Mouse (Mus musculus) limb, embryonic 10.5 days (tissue): ENCODE data around the gene Gramd2. TPM values are rescaled to one million over a fixed set of nuclear protein-coding genes. Genes with fewer than 3 reads are reported as not detected.

Experiments used
- DNase-seq: peaks from one replicate; pipeline ENCODE4 v3.0.0-alpha.2; 2017; ENCODE audit warnings: low spot score
- H3K27ac ChIP-seq: fragments of 300-500 bp; sonication (generic); 2 replicates; pipeline ENCODE4 v1.5.1; 2016; ENCODE audit warnings: mild to moderate bottlenecking
- H3K27me3 ChIP-seq: fragments of 300-500 bp; sonication (generic); 2 replicates; pipeline ENCODE4 v1.6.1; 2016; ENCODE audit warnings: low read depth, mild to moderate bottlenecking; ENCODE audit not compliant: poor library complexity, severe bottlenecking
- H3K36me3 ChIP-seq: fragments of 300-500 bp; sonication (generic); 2 replicates; pipeline ENCODE4 v1.6.1; 2016; ENCODE audit warnings: mild to moderate bottlenecking, moderate library complexity
- H3K4me1 ChIP-seq: fragments of 300-500 bp; sonication (generic); 2 replicates; pipeline ENCODE4 v1.6.1; 2016
- H3K4me3 ChIP-seq: fragments of 300-500 bp; sonication (generic); 2 replicates; pipeline ENCODE4 v1.5.1; 2016; ENCODE audit warnings: mild to moderate bottlenecking, moderate library complexity
- H3K9me3 ChIP-seq: fragments of 300-500 bp; sonication (generic); replicated peaks from 2 replicates; pipeline ENCODE4 v1.6.1; 2016; ENCODE audit warnings: mild to moderate bottlenecking
- WGBS: fragments of 180-500 bp; shearing (Covaris S2); methylation state at CpG from one replicate; pipeline ENCODE4 v1.1.7; 2016; 5-methylcytosine and 5-hydroxymethylcytosine counted together
- polyA plus RNA-seq: library from polyadenylated mRNA; unstranded; fragments of >200 nt; fragmentation: Nextera tagmentation; extraction: Ambion mirVana; gene quantifications from 2 replicates; pipeline ENCODE4 v1.2.1, GENCODE M21; 2016

Gene Gramd2
- polyA plus RNA-seq = 0.15 and 0.30 TPM in 2 replicates

DNA sequence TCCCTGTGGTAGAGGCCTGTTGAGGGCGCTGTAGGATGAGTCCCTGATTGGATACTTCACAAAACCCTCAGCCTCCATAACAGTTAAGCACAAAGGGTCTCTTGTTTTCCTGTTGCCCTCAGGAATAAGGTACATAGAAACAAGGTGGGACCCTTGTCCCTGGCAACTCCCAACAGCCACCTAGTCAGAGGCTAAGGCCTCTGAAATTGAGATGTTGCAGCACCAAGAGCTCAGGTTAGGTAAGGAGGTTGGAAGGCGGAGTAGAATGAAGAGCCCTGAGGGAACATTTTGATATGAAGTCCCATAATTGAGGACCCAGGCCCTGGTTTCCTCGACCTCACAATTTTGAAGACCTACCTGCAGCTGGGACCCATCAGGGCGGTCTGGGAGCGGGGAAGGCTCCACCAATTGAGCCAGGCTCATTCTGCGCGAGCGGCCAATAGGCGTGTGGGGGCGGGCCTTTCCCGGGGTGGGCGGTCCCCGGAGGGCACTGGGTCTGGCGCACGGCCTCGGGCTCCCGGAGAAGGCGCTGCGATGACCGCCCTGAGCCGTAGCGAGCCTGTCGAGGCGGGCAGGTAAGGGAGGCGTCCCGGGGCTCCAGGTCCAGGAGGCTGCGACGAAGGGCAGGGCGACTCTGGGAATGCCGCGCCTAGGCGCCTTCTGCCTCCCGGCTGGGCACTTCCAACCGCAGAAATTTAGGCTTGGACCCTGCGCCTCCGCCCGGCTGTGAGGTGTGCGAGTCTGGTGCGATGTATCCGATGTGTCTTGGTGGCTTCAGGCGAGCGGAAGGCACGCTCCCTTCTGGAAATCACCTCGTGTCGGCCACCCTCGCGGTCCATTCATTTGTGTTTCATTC lies at the start of gene Gramd2:
Gramd2 (plus strand) TSS at position 467 of the 856 bp plus-strand sequence.
- Histone ChIP-seq H3K27me3 (peaks cover 25% of the 10 kb centered on the region), H3K9me3 (no peaks in the 10 kb centered on the region), H3K36me3 (peaks cover 51% of the 10 kb centered on the region), H3K27ac (peak within 1 kb of the TSS; percentile 70), H3K4me3 (peak within 1 kb of the TSS; percentile 57), H3K4me1 (peaks cover 13% of the 10 kb centered on the region)
- DNase-seq = peak; percentile 94
- WGBS = under 1% methylated on average over 47 of the region's 47 CpGs

DNA sequence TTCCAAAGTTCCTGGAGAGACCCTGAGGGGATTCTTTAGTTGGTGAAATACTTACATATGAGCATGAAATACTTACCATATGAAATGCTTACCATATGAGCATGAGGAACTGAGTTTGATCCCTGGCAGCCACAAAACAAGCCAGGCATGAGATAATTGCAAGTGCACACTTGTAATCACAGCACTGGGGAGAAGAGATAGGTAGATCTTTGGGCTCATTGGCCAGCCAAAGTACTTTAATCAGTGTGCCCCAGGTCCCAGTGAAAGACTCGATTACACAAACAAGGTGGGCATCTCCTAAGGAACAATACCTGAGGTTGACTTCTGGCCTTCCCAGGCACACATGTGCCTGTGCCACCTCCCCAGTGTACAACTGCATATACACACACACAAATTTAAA lies 41.6 kb upstream of the Gramd2 start:
- Histone ChIP-seq H3K27ac (no peak overlapping the region), H3K36me3 (peaks cover 95% of the 10 kb centered on the region), H3K27me3 (no peaks in the 10 kb centered on the region), H3K4me1 (no peaks in the 10 kb centered on the region), H3K4me3 (no peak overlapping the region), H3K9me3 (no peaks in the 10 kb centered on the region)
- WGBS = 94% methylated on average over 1 of the region's 1 CpGs
- DNase-seq = no peak

DNA sequence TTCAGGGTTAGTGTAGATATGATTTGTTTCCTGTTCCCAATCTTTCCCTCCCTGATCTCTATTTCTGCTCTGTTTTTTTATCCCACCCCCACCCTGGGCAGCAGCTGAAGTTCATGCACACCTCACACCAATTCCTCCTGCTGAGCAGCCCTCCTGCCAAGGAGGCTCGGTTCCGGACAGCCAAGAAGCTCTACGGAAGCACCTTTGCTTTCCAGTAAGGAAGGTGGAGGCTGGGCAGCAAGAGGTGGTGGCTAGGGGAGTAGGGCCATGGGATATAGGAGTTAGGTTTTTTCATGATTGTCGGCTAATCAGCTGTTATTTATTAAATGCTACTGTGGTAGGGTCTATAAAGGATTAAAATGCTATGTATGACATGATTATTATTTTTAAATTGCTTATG lies 40.0 kb upstream of the Gramd2 start:
- H3K27ac ChIP-seq = no peak overlapping the region
- H3K4me3 ChIP-seq = no peak overlapping the region
- no peaks in the 10 kb centered on the region for H3K4me1 ChIP-seq
- H3K27me3 ChIP-seq = no peaks in the 10 kb centered on the region
- H3K36me3 ChIP-seq = peaks cover 85% of the 10 kb centered on the region
- WGBS = 90% methylated on average over 4 of the region's 4 CpGs
- no peak for DNase-seq
- H3K9me3 ChIP-seq = no peaks in the 10 kb centered on the region

DNA sequence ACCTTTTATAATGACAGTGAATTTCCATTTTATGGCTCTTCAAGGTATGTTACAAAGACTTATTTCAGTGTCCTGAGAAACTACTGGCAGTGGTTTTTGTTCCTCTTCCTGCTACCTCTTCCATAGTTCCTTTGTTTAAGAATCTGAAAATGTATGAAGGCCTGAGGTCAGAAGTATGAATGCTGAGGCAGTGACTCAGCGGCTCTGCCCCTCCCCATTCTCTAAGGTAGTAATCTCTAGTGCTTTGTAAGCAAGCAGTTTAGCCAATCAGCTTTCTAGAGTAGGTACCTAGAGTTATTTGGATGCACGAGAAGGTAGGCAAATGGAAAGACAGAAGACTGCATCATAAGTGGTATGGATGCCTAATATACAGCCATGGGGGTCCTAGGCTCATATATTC lies 38.6 kb upstream of the Gramd2 start:
- DNase-seq = no peak
- WGBS = 90% methylated on average over 2 of the region's 2 CpGs
- Histone ChIP-seq H3K4me1 (no peaks in the 10 kb centered on the region), H3K9me3 (no peaks in the 10 kb centered on the region), H3K27me3 (no peaks in the 10 kb centered on the region), H3K36me3 (peaks cover 80% of the 10 kb centered on the region), H3K27ac (no peak overlapping the region), H3K4me3 (no peak overlapping the region)

DNA sequence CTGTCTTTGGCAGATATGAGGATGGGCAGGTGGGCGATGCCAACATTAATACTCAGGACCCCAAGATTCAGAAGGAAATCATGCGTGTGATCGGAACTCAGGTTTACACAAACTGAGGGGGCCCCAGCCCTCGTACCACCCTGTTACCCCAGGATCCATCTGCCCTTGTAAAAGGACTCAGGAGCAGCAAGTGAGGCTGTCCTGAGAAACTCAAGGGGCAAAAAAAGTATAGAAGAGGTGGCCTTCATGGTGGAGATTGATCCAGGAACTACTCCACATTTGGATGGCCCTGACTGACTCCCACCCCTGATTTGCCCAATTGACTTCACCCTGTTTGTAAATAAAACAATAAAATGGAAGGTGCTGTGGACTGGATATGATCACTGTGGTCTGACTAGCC lies 30.0 kb upstream of the Gramd2 start:
- Histone ChIP-seq H3K27me3 (no peaks in the 10 kb centered on the region), H3K36me3 (peaks cover 51% of the 10 kb centered on the region), H3K4me3 (no peak overlapping the region), H3K9me3 (no peaks in the 10 kb centered on the region), H3K27ac (no peak overlapping the region), H3K4me1 (no peaks in the 10 kb centered on the region)
- DNase-seq = no peak
- 95% methylated on average over 4 of the region's 4 CpGs for WGBS

DNA sequence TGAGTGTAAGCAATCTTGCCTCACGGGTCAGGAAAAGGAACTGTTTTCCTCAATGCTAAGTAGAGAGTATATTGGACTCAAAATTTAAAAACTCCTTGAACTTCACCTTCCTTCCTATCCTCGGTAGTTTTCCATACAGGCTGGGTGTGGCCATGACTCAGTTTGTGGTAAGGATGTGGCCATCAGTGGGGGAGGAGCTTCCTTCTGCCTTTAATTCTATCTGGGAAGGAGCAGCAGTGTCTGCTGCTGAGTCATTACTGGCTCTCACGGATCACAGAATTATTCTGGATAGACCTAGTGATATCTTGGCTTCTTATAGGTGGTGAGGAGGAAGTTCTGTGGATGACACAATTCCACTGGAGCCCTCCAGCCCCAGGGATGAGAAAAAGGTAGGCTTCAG lies 26.6 kb upstream of the Gramd2 start:
- H3K36me3 ChIP-seq = peaks cover 40% of the 10 kb centered on the region
- H3K4me3 ChIP-seq = no peak overlapping the region
- DNase-seq = no peak
- H3K27me3 ChIP-seq = no peaks in the 10 kb centered on the region
- H3K27ac ChIP-seq = no peak overlapping the region
- 31% methylated on average over 3 of the region's 3 CpGs for WGBS
- H3K9me3 ChIP-seq = no peaks in the 10 kb centered on the region
- peaks cover 15% of the 10 kb centered on the region for H3K4me1 ChIP-seq

DNA sequence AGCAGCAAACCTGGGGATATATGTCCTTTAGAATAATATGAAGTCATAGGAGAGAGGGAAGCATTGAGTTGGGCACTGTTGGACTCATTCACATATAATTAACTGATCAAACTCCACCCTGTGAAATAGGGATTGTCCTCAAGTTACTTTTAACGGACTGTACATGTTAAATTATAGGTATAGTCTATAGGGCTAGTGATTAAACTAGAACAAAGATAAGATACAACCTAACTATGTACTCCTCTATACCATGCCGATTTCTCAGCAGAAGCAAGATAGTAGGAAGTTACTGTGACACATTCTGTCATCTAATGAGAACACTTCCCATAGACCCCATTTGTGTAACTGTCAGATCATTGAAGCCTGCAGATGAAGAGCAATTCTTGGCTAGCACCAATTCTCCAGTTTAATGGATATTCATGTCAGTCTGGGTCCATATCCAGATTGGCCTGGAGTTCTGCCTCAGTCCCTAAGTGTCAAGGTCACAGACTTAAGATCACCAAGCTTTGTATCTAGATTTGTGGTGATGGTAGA lies 25.4 kb upstream of the Gramd2 start:
- Histone ChIP-seq H3K9me3 (no peaks in the 10 kb centered on the region), H3K27me3 (no peaks in the 10 kb centered on the region), H3K27ac (no peak overlapping the region), H3K36me3 (peaks cover 38% of the 10 kb centered on the region), H3K4me1 (peaks cover 25% of the 10 kb centered on the region), H3K4me3 (no peak overlapping the region)
- no peak for DNase-seq
- WGBS = 93% methylated on average over 2 of the region's 2 CpGs

DNA sequence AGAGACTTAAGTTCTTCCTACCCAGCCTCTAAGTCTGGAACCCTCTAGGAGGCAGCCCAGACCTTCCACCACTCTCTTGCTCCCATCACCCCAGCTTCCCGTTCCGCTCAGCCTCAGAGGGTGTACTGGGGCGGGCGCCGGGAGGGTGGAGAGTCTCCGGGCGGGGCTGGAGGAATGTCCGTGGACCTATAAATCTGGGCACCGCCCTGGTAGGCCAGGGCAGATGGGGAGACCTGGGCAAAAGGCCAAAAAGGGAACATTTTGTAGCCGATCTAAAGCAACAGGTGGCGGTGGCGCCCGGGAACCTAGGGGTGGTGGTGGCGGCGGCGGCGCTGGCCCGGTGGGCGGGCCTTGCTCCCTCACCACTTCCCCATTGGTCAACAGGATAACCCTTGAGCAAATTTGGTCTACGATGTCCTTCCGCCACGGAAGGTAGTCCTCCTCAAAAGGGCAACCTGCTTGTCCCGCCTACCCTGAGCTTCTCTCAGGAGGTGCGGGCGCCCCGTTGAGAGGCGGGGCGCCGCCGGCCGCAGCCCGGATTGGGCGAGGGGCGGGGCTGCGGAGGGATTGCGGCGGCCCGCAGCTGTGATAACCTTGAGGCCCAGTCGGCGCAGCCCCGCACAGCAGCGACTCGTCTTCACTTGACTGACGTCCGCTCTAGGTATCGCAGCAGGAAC lies 23.8 kb upstream of the Gramd2 start, which contains the start of gene Pkm:
Pkm (plus strand) TSS at position 411 of the 677 bp plus-strand sequence.
- under 1% methylated on average over 46 of the region's 46 CpGs for WGBS
- Histone ChIP-seq H3K27ac (peak within 1 kb of the TSS; percentile 98), H3K27me3 (no peaks in the 10 kb centered on the region), H3K4me3 (peak within 1 kb of the TSS; percentile 85), H3K36me3 (peaks cover 38% of the 10 kb centered on the region), H3K4me1 (peaks cover 41% of the 10 kb centered on the region), H3K9me3 (no peaks in the 10 kb centered on the region)
- DNase-seq = peak; percentile 98

DNA sequence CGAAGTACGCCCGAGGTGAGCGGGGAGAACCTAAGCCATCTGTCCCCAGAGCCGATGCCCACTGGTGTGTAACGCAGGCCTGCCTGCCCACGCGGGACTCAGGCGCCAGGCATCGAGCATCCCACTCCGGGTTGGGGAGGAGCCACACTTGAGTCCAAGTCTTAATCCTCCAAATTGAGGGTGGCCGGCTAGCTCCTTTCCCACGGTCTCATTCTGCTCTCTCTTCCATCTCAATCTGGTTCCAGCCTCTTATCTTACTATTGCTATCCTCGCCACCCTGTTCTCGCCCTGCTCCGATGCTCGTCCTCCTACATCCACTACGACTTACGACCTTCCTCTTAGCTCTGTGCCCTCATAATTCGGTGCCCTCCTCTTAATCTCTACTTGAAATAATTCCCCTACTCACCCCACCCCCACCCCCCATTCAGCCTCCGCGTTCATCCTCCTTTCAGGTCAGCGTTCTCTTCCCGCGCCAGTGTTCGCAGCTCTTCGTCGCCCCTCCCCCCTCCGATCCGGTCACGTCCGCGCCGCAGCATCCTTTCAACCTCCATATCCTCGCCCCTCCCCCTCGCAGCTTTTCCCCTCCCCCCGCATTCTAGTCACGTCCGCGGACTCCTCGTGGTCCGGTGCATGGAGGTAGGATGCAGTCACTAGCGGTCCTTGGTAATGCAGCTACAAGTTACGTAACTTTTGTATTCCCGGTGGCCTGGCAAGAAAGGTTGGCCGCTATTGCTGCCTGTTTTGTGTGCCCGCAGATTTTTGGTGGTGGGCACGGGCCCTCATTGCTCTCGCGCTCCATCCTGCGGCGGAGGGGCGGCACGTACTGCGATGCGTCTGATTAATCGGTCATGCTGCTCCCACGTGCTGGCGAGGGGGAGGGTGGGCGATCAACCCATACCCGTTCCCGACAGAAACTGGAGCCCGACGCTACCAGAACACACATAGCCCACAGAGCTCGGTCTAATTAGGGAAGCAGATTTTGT lies 23.0 kb upstream of the Gramd2 start:
- under 1% methylated on average over 65 of the region's 65 CpGs for WGBS
- no peaks in the 10 kb centered on the region for H3K9me3 ChIP-seq
- peak; percentile 95 for DNase-seq
- peaks cover 40% of the 10 kb centered on the region for H3K36me3 ChIP-seq
- H3K4me3 ChIP-seq = peak overlapping the region; percentile 85
- H3K27ac ChIP-seq = peak overlapping the region; percentile 98
- H3K27me3 ChIP-seq = no peaks in the 10 kb centered on the region
- peaks cover 49% of the 10 kb centered on the region for H3K4me1 ChIP-seq

DNA sequence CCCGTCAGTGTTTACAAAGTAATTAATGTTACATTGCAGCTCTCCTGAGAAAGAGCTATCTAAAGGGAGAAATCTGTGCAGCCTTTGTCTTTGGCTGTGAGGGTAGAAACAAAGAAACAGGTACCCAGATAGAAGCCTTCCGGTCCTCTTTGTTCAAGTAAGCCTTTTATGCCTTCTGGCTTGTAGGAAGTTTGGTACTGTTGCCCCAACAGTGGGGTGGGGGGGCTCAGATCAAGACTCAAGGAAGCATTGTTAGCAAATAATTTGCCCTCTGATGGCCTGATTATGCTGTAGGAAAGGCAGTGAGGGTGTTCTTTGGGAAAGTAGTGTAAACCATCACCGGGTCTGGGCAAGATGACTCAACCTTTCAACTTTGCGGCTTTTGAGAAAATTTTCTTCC lies 21.8 kb upstream of the Gramd2 start:
- 9% methylated on average over 4 of the region's 4 CpGs for WGBS
- Histone ChIP-seq H3K27ac (peak overlapping the region; percentile 98), H3K4me1 (peaks cover 56% of the 10 kb centered on the region), H3K36me3 (peaks cover 52% of the 10 kb centered on the region), H3K9me3 (no peaks in the 10 kb centered on the region), H3K27me3 (no peaks in the 10 kb centered on the region), H3K4me3 (peak overlapping the region; percentile 85)
- peak; percentile 33 for DNase-seq

DNA sequence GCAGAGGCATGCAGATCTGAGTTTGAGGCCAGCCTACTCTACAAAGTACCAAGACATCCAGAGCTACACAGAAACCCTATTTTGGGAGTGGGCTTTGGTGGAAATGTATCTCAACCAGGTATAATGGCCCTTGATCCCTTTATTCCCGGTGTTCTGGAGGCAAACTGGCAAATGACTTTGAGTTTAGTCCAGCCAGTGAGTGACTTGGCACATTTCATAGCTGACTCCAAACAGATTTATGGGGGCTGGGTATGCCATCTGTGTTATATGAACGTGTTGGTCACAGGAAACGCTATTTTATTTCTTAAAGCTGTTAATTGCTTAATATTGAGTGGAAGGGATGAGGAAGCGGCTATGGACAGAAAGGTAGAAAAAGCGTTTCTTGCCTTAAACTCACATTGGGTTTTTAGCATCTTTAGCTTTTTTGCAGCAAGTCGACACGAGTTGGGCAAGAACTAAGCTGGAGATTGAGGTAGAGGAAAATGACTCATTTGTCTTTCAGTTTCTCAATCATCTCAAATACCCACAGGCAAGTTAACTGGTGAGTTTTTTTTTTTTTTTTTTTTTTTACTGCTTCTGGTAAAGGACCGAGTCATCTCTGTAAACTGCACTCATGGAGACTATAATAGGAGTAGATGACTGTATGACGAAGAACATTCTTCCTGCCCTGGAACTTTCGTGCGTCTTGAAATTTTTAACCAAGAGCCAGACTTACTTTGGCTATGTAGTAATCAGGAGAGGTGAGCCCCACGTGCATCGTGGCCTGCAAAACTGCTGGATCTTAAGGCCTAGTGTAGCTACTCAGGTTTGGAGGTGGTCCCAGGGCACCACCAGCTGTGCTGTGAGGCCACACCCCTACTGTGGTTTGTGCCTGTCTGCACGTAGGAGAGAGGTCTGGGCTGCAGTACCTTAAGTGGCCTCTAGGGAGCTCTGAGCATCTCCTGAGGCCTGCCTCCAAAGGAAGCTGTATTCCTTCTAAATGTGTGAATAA lies 20.6 kb upstream of the Gramd2 start:
- peaks cover 62% of the 10 kb centered on the region for H3K4me1 ChIP-seq
- no peaks in the 10 kb centered on the region for H3K9me3 ChIP-seq
- peaks cover 64% of the 10 kb centered on the region for H3K36me3 ChIP-seq
- peak overlapping the region; percentile 85 for H3K4me3 ChIP-seq
- no peaks in the 10 kb centered on the region for H3K27me3 ChIP-seq
- peak overlapping the region; percentile 98 for H3K27ac ChIP-seq
- 27% methylated on average over 14 of the region's 14 CpGs for WGBS
- DNase-seq = peak; percentile 90
